Comparison of ENCODE assay signal across 11 mouse cellular contexts in genomic region chrX:140996909-140997516, GRCm38 (mm10). TPM values are rescaled to one million over a fixed set of nuclear protein-coding genes. Genes with fewer than 3 reads are reported as not detected.
DNase-seq lines count a peak whose midpoint lies in the region; ATAC-seq and TF ChIP-seq lines count a peak whose summit lies in the region.
"Had no signal": no experiment of that assay in that cellular context is flagged by ENCODE, and none has a peak within 500 bp of the region (broad histone marks: within the 10 kb centered on the region; RNA-seq: fewer than 3 reads in every experiment).

No protein-coding gene starts in this region.

- no peak overlapping the region for H3K4me2 ChIP-seq in kidney, postnatal 0 days (ENCODE audit: low read length)
- H3K4me2 ChIP-seq in forebrain, postnatal 0 days (ENCODE audit: low read depth), result no peak overlapping the region
- no peak overlapping the region for H3K4me2 ChIP-seq in liver, embryonic 15.5 days
- no peak overlapping the region for H3K4me2 ChIP-seq in neural tube, embryonic 14.5 days (ENCODE audit: low read depth, low read length)

- 75% methylated on average over 1 of the region's 1 CpGs for whole genome bisulfite sequencing in kidney, postnatal 0 days
- 85% methylated on average over 1 of the region's 1 CpGs for WGBS in forebrain, postnatal 0 days
- WGBS in liver, embryonic 15.5 days (ENCODE audit: insufficient replicate concordance), result 56% methylated on average over 1 of the region's 1 CpGs
- WGBS in neural tube, embryonic 14.5 days, result 71% methylated on average over 1 of the region's 1 CpGs

- H3K9me3 ChIP-seq in kidney, postnatal 0 days (replicated peaks; ENCODE audit: low read length), result no peaks in the 10 kb centered on the region
- H3K9me3 ChIP-seq in forebrain, postnatal 0 days (ENCODE audit: low read length), result no peaks in the 10 kb centered on the region
- H3K9me3 ChIP-seq in liver, embryonic 15.5 days (replicated peaks), result no peaks in the 10 kb centered on the region
- H3K9me3 ChIP-seq in neural tube, embryonic 14.5 days (ENCODE audit: control insufficient read depth, low read length), result no peaks in the 10 kb centered on the region

- no peak overlapping the region for H3K9ac ChIP-seq in kidney, postnatal 0 days (ENCODE audit: low read depth, low read length)
- no peak overlapping the region for H3K9ac ChIP-seq in forebrain, postnatal 0 days
- no peak overlapping the region for H3K9ac ChIP-seq in liver, embryonic 15.5 days
- H3K9ac ChIP-seq in neural tube, embryonic 14.5 days (replicated peaks; ENCODE audit: low read depth, low read length), result no peak overlapping the region

- no peak overlapping the region for H3K4me3 ChIP-seq in kidney, postnatal 0 days (replicated peaks; ENCODE audit: low read depth, low read length)
- no peak overlapping the region for H3K4me3 ChIP-seq in forebrain, postnatal 0 days (ENCODE audit: low read depth, low read length)
- no peak overlapping the region for H3K4me3 ChIP-seq in liver, embryonic 15.5 days (replicated peaks)
- no peak overlapping the region for H3K4me3 ChIP-seq in neural tube, embryonic 14.5 days (ENCODE audit: low read depth, low read length)
- H3K4me3 ChIP-seq: heart, adult 2 months had no signal

- ATAC-seq in kidney, postnatal 0 days (replicated peaks; ENCODE audit: low FRiP score, low read depth), result peak; percentile 63
- ATAC-seq in forebrain, postnatal 0 days, result peak; percentile 27; the same call in 1 of the 2 replicates
- ATAC-seq in liver, embryonic 15.5 days (ENCODE audit: insufficient read depth), result peak; percentile 28; the same call in 1 of the 2 replicates
- ATAC-seq in neural tube, embryonic 14.5 days (ENCODE audit: low read depth), result peak; percentile 60; the same call in 1 of the 2 replicates

- DNase-seq in kidney, postnatal 0 days (ENCODE audit: low spot score), result no peak
- DNase-seq in kidney, postnatal 14 days, result no peak
- no peak for DNase-seq in forebrain, postnatal 0 days
- DNase-seq in right cerebral cortex, postnatal 4 days, result no peak
- no peak for DNase-seq in frontal cortex, postnatal 10 days (ENCODE audit: low spot score in 2 of 2)
- DNase-seq in left cerebral cortex, adult 8-10 months (ENCODE audit: low spot score in 2 of 2), result no peak
- DNase-seq: adrenal gland, postnatal 36 days; heart, adult 2 months; thymus, postnatal 36 days had no signal

- H3K27ac ChIP-seq in kidney, postnatal 0 days, result no peak overlapping the region
- no peak overlapping the region for H3K27ac ChIP-seq in forebrain, postnatal 0 days (ENCODE audit: low read depth, low read length)
- no peak overlapping the region for H3K27ac ChIP-seq in liver, embryonic 15.5 days (replicated peaks)
- H3K27ac ChIP-seq in neural tube, embryonic 14.5 days (ENCODE audit: low read depth, low read length), result no peak overlapping the region
- H3K27ac ChIP-seq: heart, adult 2 months had no signal

- no peaks in the 10 kb centered on the region for H3K4me1 ChIP-seq in kidney, postnatal 0 days (replicated peaks; ENCODE audit: insufficient read depth, low read length)
- H3K4me1 ChIP-seq in forebrain, postnatal 0 days (ENCODE audit: insufficient read depth), result no peaks in the 10 kb centered on the region
- H3K4me1 ChIP-seq in liver, embryonic 15.5 days (replicated peaks), result no peaks in the 10 kb centered on the region
- H3K4me1 ChIP-seq in neural tube, embryonic 14.5 days (ENCODE audit: control insufficient read depth, insufficient read depth, low read length), result no peaks in the 10 kb centered on the region

- no peak for TF ChIP-seq CTCF in kidney, postnatal 0 days (IDR thresholded peaks at IDR 0.05; ENCODE audit: low read depth)
- TF ChIP-seq CTCF in forebrain, postnatal 0 days (IDR thresholded peaks at IDR 0.05; ENCODE audit: low read depth), result no peak

- no peaks in the 10 kb centered on the region for H3K36me3 ChIP-seq in kidney, postnatal 0 days (ENCODE audit: insufficient read depth, low read length)
- H3K36me3 ChIP-seq in forebrain, postnatal 0 days (ENCODE audit: insufficient read depth), result no peaks in the 10 kb centered on the region; the same call in 1 of the 2 replicates
- H3K36me3 ChIP-seq in liver, embryonic 15.5 days (replicated peaks), result 0 out of 2 replicates have a peak, but pooled peaks cover 7% of the 10 kb centered on the region
- H3K36me3 ChIP-seq in neural tube, embryonic 14.5 days (ENCODE audit: control insufficient read depth, insufficient read depth, low read length), result no peaks in the 10 kb centered on the region

- H3K27me3 ChIP-seq in kidney, postnatal 0 days (ENCODE audit: insufficient read depth, low read length), result no peaks in the 10 kb centered on the region
- no peaks in the 10 kb centered on the region for H3K27me3 ChIP-seq in forebrain, postnatal 0 days (ENCODE audit: insufficient read depth, low read length)
- H3K27me3 ChIP-seq in liver, embryonic 15.5 days, result no peaks in the 10 kb centered on the region
- H3K27me3 ChIP-seq in neural tube, embryonic 14.5 days (ENCODE audit: control insufficient read depth, insufficient read depth, low read length), result no peaks in the 10 kb centered on the region; the same call in 1 of the 2 replicates

RNA-seq across cellular contexts. Expression of gene Atg4a, which starts 40.3 kb away (rescaled TPM):
- 26.6 and 30.8 TPM in 2 replicates for polyA plus RNA-seq in kidney, postnatal 0 days (2015; fragmentation: Nextera tagmentation; extraction: Ambion mirVana)
- total RNA-seq in forebrain, postnatal 0 days (2014; rRNA removed), result 14.3 and 17.8 TPM in 2 replicates
- 9.8 and 11.4 TPM in 2 replicates for polyA plus RNA-seq in forebrain, postnatal 0 days (2015; fragmentation: Nextera tagmentation; extraction: Ambion mirVana)
- polyA plus RNA-seq in liver, embryonic 15.5 days (2015; fragmentation: Nextera tagmentation; extraction: Ambion mirVana), result 26.0 and 27.1 TPM in 2 replicates
- polyA plus RNA-seq in neural tube, embryonic 14.5 days (2014; fragmentation: Nextera tagmentation; extraction: Ambion mirVana), result 9.4 and 12.6 TPM in 2 replicates
- total RNA-seq in left cerebral cortex, adult 8-10 months (2022), result 10 to 100 TPM; 10.8 to 17.6 (median 12.5) TPM

RNA-seq across cellular contexts. Expression of gene Psmd10, which starts 40.5 kb away (rescaled TPM):
- 58.1 and 59.1 TPM in 2 replicates for polyA plus RNA-seq in kidney, postnatal 0 days (2015; fragmentation: Nextera tagmentation; extraction: Ambion mirVana)
- 17.1 and 20.2 TPM in 2 replicates for total RNA-seq in forebrain, postnatal 0 days (2014; rRNA removed)
- polyA plus RNA-seq in forebrain, postnatal 0 days (2015; fragmentation: Nextera tagmentation; extraction: Ambion mirVana), result 34.3 and 35.2 TPM in 2 replicates
- 37.0 and 37.5 TPM in 2 replicates for polyA plus RNA-seq in liver, embryonic 15.5 days (2015; fragmentation: Nextera tagmentation; extraction: Ambion mirVana)
- 43.4 and 45.4 TPM in 2 replicates for polyA plus RNA-seq in neural tube, embryonic 14.5 days (2014; fragmentation: Nextera tagmentation; extraction: Ambion mirVana)
- 10 to 100 TPM; 19.5 to 21.5 (median 20.6) TPM for total RNA-seq in left cerebral cortex, adult 8-10 months (2022)
